Mouse (Mus musculus) neural tube, embryonic 12.5 days (tissue): ENCODE measurements around the gene Gnmt. TPM values are rescaled to one million over a fixed set of nuclear protein-coding genes. Genes with fewer than 3 reads are reported as not detected.
A peak's percentile ranks its signal among the peaks of the same experiment; 100 is the strongest.
"Not testable (repeated sequence)": the region's sequence is repeated elsewhere in the genome, so short reads cannot be mapped to it uniquely, and the experiment has no call there.

ENCODE experiments used
- ATAC-seq: fragments of 200-750 bp; cut with Nextera tagmentation; 2 replicates; pipeline ENCODE4 v1.8.0; 2017; ENCODE audit warnings: low read depth, mild to moderate bottlenecking, moderate TSS enrichment, moderate library complexity; ENCODE audit not compliant: low FRiP score
- H3K27ac ChIP-seq: fragments of 300-500 bp; sonication (generic); 2 replicates; pipeline ENCODE4 v1.5.1; 2016
- H3K27me3 ChIP-seq: fragments of 300-500 bp; sonication (generic); replicated peaks from 2 replicates; pipeline ENCODE4 v1.6.1; 2016; ENCODE audit warnings: mild to moderate bottlenecking
- H3K36me3 ChIP-seq: fragments of 300-500 bp; sonication (generic); 2 replicates; pipeline ENCODE4 v1.6.1; 2016; ENCODE audit warnings: mild to moderate bottlenecking
- H3K4me1 ChIP-seq: fragments of 300-500 bp; sonication (generic); 2 replicates; pipeline ENCODE4 v1.6.1; 2016
- H3K4me2 ChIP-seq: fragments of 300-500 bp; sonication (generic); replicated peaks from 2 replicates; pipeline ENCODE4 v1.6.1; 2016; ENCODE audit warnings: mild to moderate bottlenecking
- H3K4me3 ChIP-seq: fragments of 300-500 bp; sonication (generic); 2 replicates; pipeline ENCODE4 v1.5.1; 2016
- H3K9ac ChIP-seq: fragments of 300-500 bp; sonication (generic); 2 replicates; pipeline ENCODE4 v1.6.1; 2016; ENCODE audit warnings: mild to moderate bottlenecking
- H3K9me3 ChIP-seq: fragments of 300-500 bp; sonication (generic); 2 replicates; pipeline ENCODE4 v1.6.1; 2016; ENCODE audit warnings: mild to moderate bottlenecking
- WGBS: fragments of 180-500 bp; shearing (Covaris S2); methylation state at CpG from one replicate; pipeline ENCODE4 v1.1.7; 2016; 5-methylcytosine and 5-hydroxymethylcytosine counted together
- polyA plus RNA-seq: library from polyadenylated mRNA; unstranded; fragments of >200 nt; fragmentation: Nextera tagmentation; extraction: Ambion mirVana; gene quantifications from 2 replicates; pipeline ENCODE4 v1.2.1, GENCODE M21; 2016

Gnmt gene
- 0.43 and 0.49 TPM in 2 replicates for polyA plus RNA-seq

DNA sequence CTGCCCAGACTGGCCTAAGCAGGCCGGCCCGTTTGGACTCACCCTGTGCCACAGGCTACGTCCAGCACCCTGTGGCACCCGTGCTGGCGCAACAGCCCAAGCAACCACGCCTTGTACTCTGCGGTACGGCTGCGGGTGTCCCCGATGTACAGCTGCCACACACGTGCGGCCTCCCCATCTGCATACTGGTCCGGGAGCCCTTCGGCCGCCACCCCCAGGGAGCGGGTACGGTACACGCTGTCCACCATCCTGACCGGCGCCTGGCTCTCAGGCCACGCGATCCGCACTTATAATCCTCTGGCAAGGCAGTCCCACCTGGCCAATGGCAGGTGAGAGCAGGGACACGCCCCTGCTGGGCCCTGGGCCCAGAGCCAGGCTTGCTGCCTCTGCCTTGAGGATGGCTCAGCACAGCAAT lies at the start of gene Gnmt:
Gnmt (minus strand) TSS at position 265 of the 415 bp plus-strand sequence.
- H3K9ac ChIP-seq: no peak within 1 kb of the TSS
- no peak within 1 kb of the TSS for H3K27ac ChIP-seq
- no peak within 1 kb of the TSS for H3K4me3 ChIP-seq
- peaks cover 7% of the 10 kb centered on the region for H3K36me3 ChIP-seq
- peaks cover 9% of the 10 kb centered on the region for H3K27me3 ChIP-seq
- peaks cover 4% of the 10 kb centered on the region; the same call in 1 of the 2 replicates for H3K4me1 ChIP-seq
- peak within 1 kb of the TSS; percentile 20 for H3K4me2 ChIP-seq
- ATAC-seq: no peak
- WGBS: 19% methylated on average over 24 of the region's 24 CpGs
- H3K9me3 ChIP-seq: no peaks in the 10 kb centered on the region

DNA sequence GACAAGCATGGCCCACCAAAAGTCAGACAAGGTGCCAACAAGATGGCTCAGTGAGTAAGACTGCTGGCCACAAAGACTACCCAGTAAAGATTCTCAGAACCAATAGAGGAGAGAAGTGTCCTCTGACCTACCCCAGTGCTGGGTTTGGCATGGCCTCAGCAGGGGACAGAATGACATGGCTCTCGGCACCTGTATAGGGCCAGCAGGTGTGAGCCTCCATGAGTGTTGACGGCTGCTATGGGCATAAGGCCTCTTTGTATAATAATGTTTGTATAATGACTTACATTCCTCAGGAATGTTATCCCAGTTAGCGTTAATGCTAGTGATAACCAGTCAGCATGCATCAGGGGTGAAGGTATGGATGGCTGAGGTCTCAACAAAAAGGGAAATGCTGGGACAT lies 47.1 kb upstream of the Gnmt start:
- Histone ChIP-seq H3K27me3 (no peaks in the 10 kb centered on the region), H3K4me2 (no peak overlapping the region), H3K9me3 (no peaks in the 10 kb centered on the region), H3K4me3 (no peak overlapping the region), H3K27ac (no peak overlapping the region), H3K4me1 (peaks cover 21% of the 10 kb centered on the region), H3K36me3 (peaks cover 60% of the 10 kb centered on the region), H3K9ac (no peak overlapping the region)
- ATAC-seq: no peak
- 91% methylated on average over 3 of the region's 3 CpGs for WGBS

DNA sequence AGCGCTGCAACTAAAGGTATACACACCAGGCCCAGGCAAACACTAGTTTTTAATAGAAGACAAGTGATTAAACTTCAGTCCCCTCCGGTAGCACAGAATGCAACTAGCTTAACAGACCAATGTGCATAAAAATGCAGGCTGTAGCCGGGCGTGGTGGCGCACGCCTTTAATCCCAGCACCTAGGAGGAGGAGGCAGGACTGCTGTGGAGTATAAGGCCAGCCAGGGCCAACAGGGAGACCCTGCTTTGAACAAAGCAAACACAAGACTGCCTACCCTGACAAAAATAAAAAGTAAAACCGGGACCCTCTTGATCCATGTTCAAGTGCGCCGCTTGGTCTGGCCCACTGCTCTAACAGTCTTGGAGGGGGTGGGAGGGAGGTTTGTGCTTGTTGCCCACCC lies 46.1 kb upstream of the Gnmt start:
- H3K27me3 ChIP-seq: no peaks in the 10 kb centered on the region
- H3K27ac ChIP-seq: no peak overlapping the region
- H3K9me3 ChIP-seq: no peaks in the 10 kb centered on the region
- no peak overlapping the region for H3K9ac ChIP-seq
- H3K4me3 ChIP-seq: no peak overlapping the region
- peaks cover 54% of the 10 kb centered on the region for H3K36me3 ChIP-seq
- peaks cover 19% of the 10 kb centered on the region for H3K4me1 ChIP-seq
- no peak overlapping the region for H3K4me2 ChIP-seq
- ATAC-seq: no peak
- 95% methylated on average over 9 of the region's 9 CpGs for WGBS

DNA sequence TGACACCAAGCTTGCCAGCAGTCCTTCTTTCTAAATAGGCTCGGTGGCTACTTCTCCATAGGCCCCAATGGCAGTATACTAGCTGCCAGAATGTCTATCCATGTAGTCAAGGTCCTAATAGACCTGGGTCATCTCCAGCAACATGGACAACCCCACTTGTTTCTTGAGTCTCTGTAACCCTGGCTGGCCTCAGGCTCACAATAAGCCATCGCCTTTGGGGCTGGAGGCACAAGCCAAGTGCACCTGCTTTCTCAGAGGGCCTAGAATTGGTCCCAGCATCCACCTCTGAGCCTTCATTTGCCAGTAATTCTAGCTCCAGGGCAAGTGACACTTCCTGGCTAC lies 45.1 kb upstream of the Gnmt start:
- H3K4me3 ChIP-seq: no peak overlapping the region
- 0 out of 2 replicates have a peak overlapping the region, but pooled peaks have one; percentile 13 for H3K9ac ChIP-seq
- H3K36me3 ChIP-seq: peaks cover 46% of the 10 kb centered on the region
- WGBS: 40% methylated on average over 2 of the region's 2 CpGs
- peaks cover 19% of the 10 kb centered on the region for H3K4me1 ChIP-seq
- ATAC-seq: no peak
- H3K4me2 ChIP-seq: peak overlapping the region; percentile 86
- H3K27ac ChIP-seq: no peak overlapping the region
- H3K27me3 ChIP-seq: no peaks in the 10 kb centered on the region
- H3K9me3 ChIP-seq: no peaks in the 10 kb centered on the region

DNA sequence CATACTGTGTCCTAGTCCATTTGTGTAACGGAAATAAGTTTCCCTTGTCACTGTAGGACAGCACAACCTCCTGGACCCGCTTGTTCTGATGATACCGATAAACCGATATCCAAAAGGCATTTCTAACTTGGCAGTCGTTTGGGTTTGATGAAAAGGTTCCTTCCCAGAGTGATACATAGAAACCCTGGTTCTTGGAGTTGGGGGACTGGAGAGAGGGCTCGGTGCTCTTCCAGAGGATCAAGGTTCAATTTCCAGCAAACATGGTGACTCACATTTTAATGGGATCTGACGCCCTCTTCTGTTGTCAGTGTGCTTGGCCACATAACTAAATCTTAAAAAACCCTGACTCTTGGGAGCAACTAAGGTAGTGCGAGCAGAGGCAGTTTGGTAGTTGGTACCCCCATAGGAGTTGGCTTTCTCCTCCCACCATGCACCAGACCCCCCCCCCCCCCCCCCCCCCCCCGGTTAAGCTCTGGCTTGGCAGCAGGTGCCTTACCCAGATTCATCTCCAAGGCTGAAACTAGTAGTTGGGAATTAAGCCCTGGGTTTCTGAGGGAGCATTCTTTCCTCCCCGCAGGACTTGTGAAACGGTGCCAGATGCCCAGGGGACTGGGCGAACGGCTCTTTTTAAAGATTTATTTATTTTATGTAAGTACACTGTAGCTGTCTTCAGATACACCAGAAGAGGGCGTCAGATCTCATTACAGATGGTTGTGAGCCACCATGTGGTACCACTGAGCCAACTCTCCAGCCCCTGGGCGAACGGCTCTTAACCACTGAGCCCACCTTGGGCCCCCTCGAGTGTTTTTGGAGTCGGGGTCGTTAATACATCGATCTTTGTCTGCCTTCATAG lies 44.5 kb upstream of the Gnmt start:
- Histone ChIP-seq H3K9ac (peak overlapping the region; percentile 83), H3K27ac (no peak overlapping the region), H3K4me1 (peaks cover 19% of the 10 kb centered on the region), H3K27me3 (no peaks in the 10 kb centered on the region), H3K9me3 (no peaks in the 10 kb centered on the region), H3K4me2 (peak overlapping the region; percentile 86), H3K36me3 (peaks cover 40% of the 10 kb centered on the region), H3K4me3 (peak overlapping the region; percentile 81)
- 7% methylated on average over 19 of the region's 20 CpGs for WGBS
- 0 out of 2 replicates have a peak, but pooled peaks have one; percentile 1 for ATAC-seq

DNA sequence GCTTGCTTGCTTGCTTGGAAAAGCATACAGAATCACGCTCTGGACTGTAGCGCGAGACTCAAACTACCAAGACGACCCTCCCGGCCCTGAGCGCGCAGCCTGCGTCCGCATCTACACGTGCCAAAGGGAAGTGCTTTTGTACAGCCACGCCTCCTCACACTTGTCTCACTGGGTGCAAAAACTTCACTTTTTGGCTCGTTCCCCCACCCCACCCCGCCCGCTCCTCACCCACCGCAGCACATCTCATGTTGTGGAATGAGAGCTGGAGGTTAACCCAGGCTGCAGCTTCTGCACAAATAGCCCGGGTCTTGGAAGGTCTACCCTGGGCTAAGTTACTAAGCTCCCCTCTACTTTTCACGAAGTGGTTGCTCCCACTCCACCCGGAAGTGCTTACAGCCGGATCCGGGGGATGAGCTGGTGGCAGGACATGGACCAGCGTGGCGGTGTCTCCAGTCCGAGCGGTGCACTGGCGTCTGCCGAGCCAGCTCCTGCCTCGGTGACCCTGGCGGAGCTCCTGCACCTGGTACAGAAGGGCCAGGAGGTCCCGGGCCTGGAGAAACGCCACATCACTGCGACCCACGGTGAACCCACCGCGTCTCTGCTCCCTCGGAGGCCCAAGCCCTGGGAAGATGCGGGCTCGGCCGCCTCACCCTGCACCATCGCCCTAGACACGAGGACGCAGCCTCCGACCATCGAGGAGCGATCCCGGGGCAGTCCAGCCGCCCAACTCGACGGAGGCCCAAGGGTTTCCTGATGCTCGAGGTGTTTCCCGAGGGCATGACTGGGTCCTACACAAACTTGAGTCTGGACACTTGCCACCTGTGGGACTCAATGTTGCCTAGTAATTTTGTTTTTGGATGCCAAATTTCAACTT lies 43.7 kb upstream of the Gnmt start, which contains the start of gene 2310039H08Rik:
2310039H08Rik (plus strand) TSS at position 232 of the 874 bp plus-strand sequence.
- Histone ChIP-seq H3K27me3 (no peaks in the 10 kb centered on the region), H3K36me3 (peaks cover 31% of the 10 kb centered on the region), H3K27ac (peak within 1 kb of the TSS; percentile 38; the same call in 1 of the 2 replicates), H3K4me2 (peak within 1 kb of the TSS; percentile 86), H3K4me1 (peaks cover 19% of the 10 kb centered on the region), H3K4me3 (peak within 1 kb of the TSS; percentile 81), H3K9me3 (no peaks in the 10 kb centered on the region), H3K9ac (peak within 1 kb of the TSS; percentile 83)
- WGBS: under 1% methylated on average over 50 of the region's 50 CpGs
- ATAC-seq: peak; percentile 89

DNA sequence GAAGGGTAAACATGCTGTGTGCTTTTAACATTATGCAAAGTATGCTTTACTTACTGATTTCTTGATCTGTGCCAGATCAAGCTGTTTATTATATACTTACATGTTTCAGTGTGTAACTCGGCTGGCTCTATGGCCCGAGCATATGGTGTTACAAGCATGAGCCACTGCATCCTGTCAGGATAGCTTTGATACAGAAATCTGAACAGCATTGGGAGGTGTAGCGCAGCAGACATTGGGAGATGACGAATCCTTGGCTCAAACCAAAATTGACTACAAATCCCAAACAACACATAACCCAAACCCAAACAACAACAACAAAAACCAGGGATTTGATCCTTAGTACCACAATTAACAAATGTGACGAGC lies 43.1 kb upstream of the Gnmt start:
- WGBS: 10% methylated on average over 5 of the region's 5 CpGs
- no peak overlapping the region for H3K27ac ChIP-seq
- H3K9ac ChIP-seq: peak overlapping the region; percentile 83
- ATAC-seq: peak; percentile 46; the same call in 1 of the 2 replicates
- peaks cover 25% of the 10 kb centered on the region for H3K36me3 ChIP-seq
- no peaks in the 10 kb centered on the region for H3K9me3 ChIP-seq
- H3K4me3 ChIP-seq: peak overlapping the region; percentile 81
- H3K27me3 ChIP-seq: no peaks in the 10 kb centered on the region
- peak overlapping the region; percentile 86 for H3K4me2 ChIP-seq
- H3K4me1 ChIP-seq: peaks cover 19% of the 10 kb centered on the region

DNA sequence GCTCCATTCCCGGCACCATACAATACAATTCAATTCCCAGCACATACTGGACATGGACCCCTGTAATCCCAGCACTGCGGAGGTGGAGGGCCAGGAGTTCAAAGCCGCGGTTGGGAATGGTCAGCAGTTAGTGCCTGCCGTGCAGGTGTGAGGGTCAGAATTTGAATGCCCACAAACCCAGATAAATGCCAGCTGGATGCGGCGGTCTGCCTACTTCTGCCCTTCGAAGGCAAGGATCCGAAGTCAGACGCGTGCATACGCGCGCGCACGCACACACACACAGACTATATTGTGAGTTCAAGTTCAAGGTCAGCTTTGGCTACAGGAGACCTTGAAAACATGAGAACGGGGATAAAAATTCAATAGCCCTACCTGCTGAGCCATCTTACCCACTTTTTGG lies 42.6 kb upstream of the Gnmt start:
- ATAC-seq: no peak
- Histone ChIP-seq H3K27me3 (no peaks in the 10 kb centered on the region), H3K9me3 (no peaks in the 10 kb centered on the region), H3K27ac (no peak overlapping the region), H3K4me2 (peak overlapping the region; percentile 86), H3K4me1 (peaks cover 19% of the 10 kb centered on the region), H3K4me3 (no peak overlapping the region), H3K36me3 (peaks cover 23% of the 10 kb centered on the region), H3K9ac (no peak overlapping the region)
- WGBS: 66% methylated on average over 17 of the region's 17 CpGs

DNA sequence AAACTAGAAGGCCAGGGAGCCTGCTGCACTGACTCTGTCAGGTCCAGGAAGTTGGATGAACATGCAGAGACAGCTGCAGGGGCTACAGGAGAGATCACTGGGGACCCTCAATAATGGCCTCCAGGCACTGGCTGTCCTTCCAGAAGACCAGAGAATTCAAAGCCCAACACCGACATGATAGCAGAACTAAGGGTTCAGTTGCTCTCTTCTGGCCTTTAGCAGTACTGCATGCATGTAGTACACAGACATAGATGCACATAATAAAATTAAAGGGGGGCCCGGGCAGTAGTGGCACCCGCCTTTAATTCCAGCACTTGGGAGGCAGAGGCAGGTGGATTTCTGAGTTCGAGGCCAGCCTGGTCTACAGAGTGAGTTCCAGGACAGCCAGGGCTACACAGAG lies 42.1 kb upstream of the Gnmt start:
- Histone ChIP-seq H3K4me1 (peaks cover 19% of the 10 kb centered on the region), H3K9me3 (no peaks in the 10 kb centered on the region), H3K9ac (no peak overlapping the region), H3K4me3 (no peak overlapping the region), H3K27me3 (no peaks in the 10 kb centered on the region), H3K36me3 (peaks cover 17% of the 10 kb centered on the region), H3K27ac (no peak overlapping the region), H3K4me2 (no peak overlapping the region)
- WGBS: 86% methylated on average over 4 of the region's 4 CpGs
- no peak for ATAC-seq

DNA sequence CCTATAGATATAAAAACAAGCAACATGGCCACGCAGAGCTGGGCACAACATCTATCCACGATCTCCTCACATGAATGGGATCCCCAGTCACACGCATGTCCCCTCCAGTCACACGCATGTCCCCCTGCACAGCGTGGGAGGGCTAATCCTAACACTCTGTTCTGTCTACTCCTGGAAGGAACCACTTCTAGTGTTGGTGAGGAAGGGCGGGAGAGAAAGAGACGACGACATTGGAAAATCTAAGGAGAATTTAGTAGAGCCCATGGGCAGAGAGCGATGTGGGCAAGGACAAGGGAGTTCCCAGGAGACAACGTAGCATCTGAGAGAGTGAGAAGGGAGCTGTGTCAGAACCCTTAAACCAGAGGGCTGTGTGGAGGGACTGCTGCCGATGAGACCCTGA lies 41.6 kb upstream of the Gnmt start:
- H3K27ac ChIP-seq: no peak overlapping the region
- H3K27me3 ChIP-seq: no peaks in the 10 kb centered on the region
- WGBS: 90% methylated on average over 11 of the region's 11 CpGs
- no peak overlapping the region for H3K9ac ChIP-seq
- H3K9me3 ChIP-seq: no peaks in the 10 kb centered on the region
- no peak overlapping the region for H3K4me3 ChIP-seq
- no peak for ATAC-seq
- peaks cover 19% of the 10 kb centered on the region for H3K4me1 ChIP-seq
- H3K4me2 ChIP-seq: no peak overlapping the region
- H3K36me3 ChIP-seq: peaks cover 12% of the 10 kb centered on the region

DNA sequence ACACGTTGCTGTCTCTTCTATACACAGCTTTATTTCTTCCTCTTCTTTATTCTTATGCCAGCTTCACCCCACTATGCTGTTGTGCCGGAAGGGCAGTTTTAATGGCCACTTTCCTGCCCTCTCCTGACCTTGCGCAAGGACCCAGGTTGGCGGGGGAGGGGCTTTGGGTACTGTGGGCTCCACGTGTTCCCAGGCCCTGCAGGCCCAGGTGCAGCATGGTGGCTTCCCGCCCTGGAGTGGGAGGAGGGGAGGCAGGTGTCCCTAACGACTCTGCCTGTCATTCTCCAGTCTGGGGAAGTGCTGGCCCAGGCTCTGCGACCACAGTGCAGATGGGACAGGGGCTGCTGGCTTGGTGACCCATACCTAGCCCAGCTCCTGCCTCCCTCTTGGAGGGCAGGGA lies 38.9 kb upstream of the Gnmt start:
- 47% methylated on average over 8 of the region's 8 CpGs for WGBS
- H3K27ac ChIP-seq: no peak overlapping the region
- H3K9ac ChIP-seq: no peak overlapping the region

DNA sequence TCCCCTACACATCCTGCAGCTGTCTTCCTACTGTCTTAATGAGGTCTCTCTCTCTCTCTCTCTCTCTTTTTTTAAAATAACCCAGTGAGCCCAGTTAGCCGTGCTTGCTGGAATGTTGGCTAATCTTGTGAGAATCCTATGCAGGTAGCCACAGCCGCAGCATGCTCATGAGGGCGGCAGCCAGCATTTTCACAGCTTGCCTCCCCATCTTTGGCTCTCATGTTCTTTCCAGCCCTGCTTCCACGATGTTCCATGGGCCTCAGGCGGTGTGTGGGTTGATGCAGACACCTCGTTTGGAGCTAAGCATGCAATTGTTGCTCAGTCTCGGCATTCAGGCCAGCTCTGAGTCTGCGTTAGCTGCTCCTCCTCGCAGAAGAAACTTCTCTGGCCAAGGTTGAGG lies 35.9 kb upstream of the Gnmt start:
- H3K4me1 ChIP-seq, H3K27me3 ChIP-seq, H3K27ac ChIP-seq, H3K9me3 ChIP-seq, H3K9ac ChIP-seq, H3K36me3 ChIP-seq, H3K4me2 ChIP-seq, ATAC-seq, H3K4me3 ChIP-seq: not testable (repeated sequence)
- 76% methylated on average over 9 of the region's 9 CpGs for WGBS

More for the DNA sequence above, 38.9 kb upstream of the Gnmt start:
- Histone ChIP-seq H3K9me3 (no peaks in the 10 kb centered on the region), H3K27me3 (no peaks in the 10 kb centered on the region), H3K4me3 (no peak overlapping the region), H3K4me1 (peaks cover 8% of the 10 kb centered on the region), H3K4me2 (no peak overlapping the region), H3K36me3 (no peaks in the 10 kb centered on the region)
- no peak for ATAC-seq
